Mouse (Mus musculus) hindbrain, embryonic 14.5 days (tissue): ENCODE results near the gene Spata4. TPM values are rescaled to one million over a fixed set of nuclear protein-coding genes. Genes with fewer than 3 reads are reported as not detected.
A peak's percentile ranks its signal among the peaks of the same experiment; 100 is the strongest.
"Not testable (repeated sequence)": the region's sequence is repeated elsewhere in the genome, so short reads cannot be mapped to it uniquely, and the experiment has no call there.

Experiments
- ATAC-seq: fragments of 200-750 bp; cut with Nextera tagmentation; 2 replicates; pipeline ENCODE4 v1.8.0; 2017; ENCODE audit warnings: moderate number of reproducible peaks, mild to moderate bottlenecking, moderate TSS enrichment, moderate library complexity; ENCODE audit not compliant: low FRiP score
- DNase-seq: peaks from one replicate; pipeline ENCODE4 v3.0.0-alpha.2; 2015; ENCODE audit warnings: low spot score
- H3K27ac ChIP-seq: fragments of 300-500 bp; sonication (generic); 2 replicates; pipeline ENCODE4 v1.5.1; 2014; ENCODE audit warnings: mild to moderate bottlenecking, moderate library complexity
- H3K27me3 ChIP-seq: fragments of 300-500 bp; sonication (generic); 2 replicates; pipeline ENCODE4 v1.6.1; 2014; ENCODE audit warnings: mild to moderate bottlenecking, low read length, mixed read lengths; ENCODE audit not compliant: control insufficient read depth, insufficient read depth
- H3K36me3 ChIP-seq: fragments of 300-500 bp; sonication (generic); replicated peaks from 2 replicates; pipeline ENCODE4 v1.6.1; 2014; ENCODE audit not compliant: control insufficient read depth, insufficient read depth
- H3K4me1 ChIP-seq: fragments of 300-500 bp; sonication (generic); replicated peaks from 2 replicates; pipeline ENCODE4 v1.6.1; 2014; ENCODE audit warnings: antibody characterized with exemption, low read length, mixed read lengths; ENCODE audit not compliant: control insufficient read depth, insufficient read depth
- H3K4me2 ChIP-seq: fragments of 300-500 bp; sonication (generic); replicated peaks from 2 replicates; pipeline ENCODE4 v1.6.1; 2014; ENCODE audit warnings: mild to moderate bottlenecking, moderate library complexity
- H3K4me3 ChIP-seq: fragments of 300-500 bp; sonication (generic); replicated peaks from 2 replicates; pipeline ENCODE4 v1.5.1; 2014; ENCODE audit warnings: mild to moderate bottlenecking, low read length
- H3K9ac ChIP-seq: fragments of 300-500 bp; sonication (generic); 2 replicates; pipeline ENCODE4 v1.6.1; 2014
- H3K9me3 ChIP-seq: fragments of 300-500 bp; sonication (generic); 2 replicates; pipeline ENCODE4 v1.6.1; 2016; ENCODE audit warnings: low read length; ENCODE audit not compliant: control insufficient read depth
- WGBS: fragments of 180-500 bp; shearing (Covaris S2); extraction: QIAGEN DNeasy Blood & Tissue Kit; methylation state at CpG from one replicate; pipeline ENCODE4 v1.1.7; 2014; 5-methylcytosine and 5-hydroxymethylcytosine counted together
- polyA plus RNA-seq: library from polyadenylated mRNA; unstranded; fragments of >200 nt; fragmentation: Nextera tagmentation; extraction: Ambion mirVana; gene quantifications from 2 replicates; pipeline ENCODE4 v1.2.1, GENCODE M21; 2014

The Spata4 gene
- polyA plus RNA-seq, 1 experiment from 2014 or later: 0.43 TPM

DNA sequence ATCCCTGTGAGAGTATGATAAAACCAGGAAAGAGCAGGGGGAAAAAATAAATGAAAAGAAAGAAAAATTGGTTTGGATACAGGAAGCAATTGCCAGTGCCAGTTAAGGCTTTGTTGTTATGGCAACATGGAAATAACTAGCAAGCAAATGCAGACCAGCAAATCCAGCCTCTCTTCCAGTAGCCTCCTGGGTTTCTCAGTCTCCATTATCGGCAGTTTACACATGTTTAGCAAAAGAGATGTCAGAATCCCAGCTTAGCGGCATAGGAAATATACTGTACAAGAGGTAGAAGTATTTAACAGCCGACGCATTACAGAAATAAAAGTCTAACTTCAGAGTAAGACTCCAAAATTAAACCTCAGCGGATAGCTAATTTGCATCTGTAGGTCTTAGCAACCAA, 5.9 kb upstream of the Spata4 start:
- H3K4me2 ChIP-seq: no peak overlapping the region
- 74% methylated on average over 5 of the region's 5 CpGs for WGBS
- ATAC-seq: 0 out of 2 replicates have a peak, but pooled peaks have one; percentile 41

DNA sequence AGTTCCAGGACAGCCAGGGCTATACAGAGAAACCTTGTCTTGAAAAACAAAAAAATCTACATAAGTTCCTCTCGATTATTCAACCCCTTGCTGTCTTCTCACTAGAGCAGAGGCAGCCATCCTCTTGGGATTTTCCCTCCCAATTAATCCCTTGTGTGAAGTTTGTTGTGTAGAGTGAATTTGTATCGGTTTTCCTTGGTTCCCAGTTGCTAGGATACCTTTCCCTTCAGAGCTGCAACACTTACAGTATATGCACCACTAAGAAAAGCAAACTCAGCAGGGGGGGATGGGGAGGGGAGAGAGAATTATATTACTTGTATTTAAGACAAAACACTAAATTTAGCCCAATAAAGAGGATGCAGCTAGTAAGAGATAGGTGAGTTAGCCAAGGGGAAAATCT, 4.5 kb upstream of the Spata4 start:
- Histone ChIP-seq H3K4me3 (no peak overlapping the region), H3K9me3 (no peaks in the 10 kb centered on the region), H3K9ac (no peak overlapping the region), H3K36me3 (no peaks in the 10 kb centered on the region), H3K4me2 (no peak overlapping the region), H3K27me3 (no peaks in the 10 kb centered on the region), H3K4me1 (peaks cover 4% of the 10 kb centered on the region; the same call in 1 of the 2 replicates), H3K27ac (no peak overlapping the region)
- DNase-seq (no peak), ATAC-seq (no peak)
- 33% methylated on average over 2 of the region's 2 CpGs for WGBS

More for the DNA sequence above, 5.9 kb upstream of the Spata4 start:
- no peaks in the 10 kb centered on the region for H3K4me1 ChIP-seq
- H3K36me3 ChIP-seq: no peaks in the 10 kb centered on the region
- no peaks in the 10 kb centered on the region for H3K27me3 ChIP-seq
- H3K9ac ChIP-seq: no peak overlapping the region
- H3K27ac ChIP-seq: no peak overlapping the region
- no peaks in the 10 kb centered on the region for H3K9me3 ChIP-seq
- no peak overlapping the region for H3K4me3 ChIP-seq
- DNase-seq: no peak

DNA sequence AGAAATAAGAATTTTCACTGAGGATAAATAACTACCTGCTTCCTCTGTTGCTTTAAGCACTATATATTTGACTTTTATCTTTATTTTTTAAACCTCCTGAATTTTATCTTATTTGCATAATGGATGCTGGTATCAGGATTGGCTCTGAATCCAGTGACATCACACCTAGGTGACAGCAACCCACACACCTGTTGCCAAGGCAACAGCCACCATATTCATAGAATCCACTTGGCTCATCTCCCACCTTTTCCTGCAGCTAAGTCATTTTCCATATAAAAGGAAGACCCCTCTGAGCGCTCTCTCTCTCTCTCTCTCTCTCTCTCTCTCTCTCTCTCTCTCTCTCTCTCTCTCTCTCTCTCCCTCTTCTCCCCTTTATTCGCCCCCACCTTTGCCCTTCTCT, 3.6 kb upstream of the Spata4 start:
- 81% methylated on average over 2 of the region's 2 CpGs for WGBS
- Histone ChIP-seq H3K36me3 (no peaks in the 10 kb centered on the region), H3K9ac (no peak overlapping the region), H3K4me1 (peaks cover 5% of the 10 kb centered on the region; the same call in 1 of the 2 replicates), H3K27me3 (no peaks in the 10 kb centered on the region), H3K4me2 (no peak overlapping the region), H3K27ac (no peak overlapping the region), H3K4me3 (no peak overlapping the region), H3K9me3 (no peaks in the 10 kb centered on the region)
- DNase-seq (no peak), ATAC-seq (no peak)

DNA sequence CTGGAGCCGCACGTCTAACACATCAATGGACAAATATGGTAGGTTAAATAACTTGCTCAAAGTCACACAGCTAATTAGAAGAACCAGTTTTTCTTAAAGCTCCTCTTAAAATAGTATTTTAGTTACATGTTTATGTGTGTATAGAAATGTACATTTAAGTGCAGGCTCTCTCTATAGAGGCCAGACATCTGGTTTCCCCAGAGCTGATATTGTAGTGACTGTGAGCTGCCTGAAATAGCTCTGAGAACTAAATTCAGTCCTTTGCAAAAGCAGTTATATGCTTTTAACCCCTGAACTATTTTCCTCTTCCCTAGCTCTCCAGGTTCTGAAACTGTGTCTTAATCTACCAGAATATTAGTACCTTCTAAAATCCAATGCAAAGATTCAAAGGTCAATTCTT, 3.2 kb upstream of the Spata4 start:
- Histone ChIP-seq H3K4me2 (no peak overlapping the region), H3K4me1 (peaks cover 5% of the 10 kb centered on the region; the same call in 1 of the 2 replicates), H3K27ac (no peak overlapping the region), H3K4me3 (no peak overlapping the region), H3K9me3 (no peaks in the 10 kb centered on the region), H3K27me3 (no peaks in the 10 kb centered on the region), H3K9ac (no peak overlapping the region), H3K36me3 (no peaks in the 10 kb centered on the region)
- no peak for DNase-seq
- WGBS: 96% methylated on average over 2 of the region's 2 CpGs
- no peak for ATAC-seq

DNA sequence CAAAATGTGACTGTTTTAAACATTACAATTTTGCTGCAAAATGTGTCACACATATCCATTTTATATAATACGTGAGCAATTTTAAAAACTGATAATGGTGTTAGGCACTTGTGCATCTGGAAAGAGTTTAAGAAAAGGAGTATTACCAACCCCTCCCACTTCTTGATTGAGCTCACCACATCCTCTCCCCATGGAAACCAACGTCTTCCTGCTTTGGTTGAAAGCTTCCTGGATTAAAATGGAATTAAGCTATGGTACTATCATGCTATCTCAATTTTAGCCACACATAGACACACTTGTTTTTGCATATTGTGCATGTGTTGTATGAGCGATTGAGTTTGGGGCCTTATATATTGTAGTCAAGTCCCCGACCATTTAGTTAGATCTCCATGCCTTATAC, 2.9 kb downstream of the Spata4 start:
- Histone ChIP-seq H3K4me1 (peaks cover 5% of the 10 kb centered on the region; the same call in 1 of the 2 replicates), H3K36me3 (no peaks in the 10 kb centered on the region), H3K4me2 (no peak overlapping the region), H3K27me3 (no peaks in the 10 kb centered on the region), H3K27ac (no peak overlapping the region), H3K4me3 (no peak overlapping the region), H3K9me3 (no peaks in the 10 kb centered on the region), H3K9ac (no peak overlapping the region)
- DNase-seq (no peak), ATAC-seq (no peak)
- 82% methylated on average over 4 of the region's 4 CpGs for WGBS

DNA sequence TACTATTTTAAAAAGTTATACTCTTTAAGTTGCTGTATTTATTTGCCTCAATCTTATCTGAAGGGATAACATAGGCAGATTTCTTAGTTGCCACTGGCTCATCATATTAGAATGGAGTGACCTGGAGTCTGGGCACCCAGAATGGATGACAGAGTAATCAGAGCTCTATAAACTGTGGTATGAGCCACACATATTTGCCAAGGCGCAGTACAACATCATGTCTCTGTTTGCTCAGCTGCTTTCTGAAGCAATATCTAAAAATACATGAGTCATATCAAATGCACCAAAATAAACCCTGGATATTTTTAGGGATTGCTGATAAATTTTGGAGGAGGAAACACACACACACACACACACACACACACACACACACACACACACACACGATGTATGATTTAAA, 8.8 kb downstream of the Spata4 start:
- DNase-seq: no peak
- no peak overlapping the region for H3K4me3 ChIP-seq
- no peak overlapping the region for H3K9ac ChIP-seq
- ATAC-seq: no peak
- H3K27ac ChIP-seq: no peak overlapping the region
- WGBS: 93% methylated on average over 2 of the region's 2 CpGs
- H3K36me3 ChIP-seq: no peaks in the 10 kb centered on the region
- H3K4me1 ChIP-seq: no peaks in the 10 kb centered on the region
- no peaks in the 10 kb centered on the region for H3K9me3 ChIP-seq
- H3K27me3 ChIP-seq: no peaks in the 10 kb centered on the region
- H3K4me2 ChIP-seq: no peak overlapping the region

DNA sequence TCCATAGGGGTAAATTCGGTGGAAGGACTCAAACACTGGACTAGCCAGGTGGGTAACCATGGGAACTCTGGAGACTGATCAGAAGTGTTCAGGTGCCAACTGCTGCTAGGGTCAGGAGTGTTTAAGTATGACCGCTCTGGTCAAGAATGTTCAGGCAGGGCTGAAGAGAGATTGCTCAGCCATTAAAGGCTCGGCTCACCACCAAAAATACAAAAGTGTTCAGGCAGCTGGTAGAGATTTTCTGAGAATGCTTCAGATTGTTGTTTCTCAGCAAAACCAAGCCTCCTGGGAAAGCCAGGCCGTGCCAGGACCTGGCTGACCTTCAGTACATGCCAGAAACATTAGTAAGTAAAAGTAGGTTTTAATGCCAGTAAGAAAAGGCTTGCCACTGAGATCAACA, 9.7 kb downstream of the Spata4 start:
- Histone ChIP-seq H3K4me1 (no peaks in the 10 kb centered on the region), H3K36me3 (no peaks in the 10 kb centered on the region), H3K4me3 (no peak overlapping the region), H3K27ac (no peak overlapping the region), H3K4me2 (no peak overlapping the region), H3K27me3 (no peaks in the 10 kb centered on the region), H3K9ac (no peak overlapping the region), H3K9me3 (no peaks in the 10 kb centered on the region)
- DNase-seq (peak; percentile 21), ATAC-seq (no peak)
- 82% methylated on average over 4 of the region's 4 CpGs for WGBS

DNA sequence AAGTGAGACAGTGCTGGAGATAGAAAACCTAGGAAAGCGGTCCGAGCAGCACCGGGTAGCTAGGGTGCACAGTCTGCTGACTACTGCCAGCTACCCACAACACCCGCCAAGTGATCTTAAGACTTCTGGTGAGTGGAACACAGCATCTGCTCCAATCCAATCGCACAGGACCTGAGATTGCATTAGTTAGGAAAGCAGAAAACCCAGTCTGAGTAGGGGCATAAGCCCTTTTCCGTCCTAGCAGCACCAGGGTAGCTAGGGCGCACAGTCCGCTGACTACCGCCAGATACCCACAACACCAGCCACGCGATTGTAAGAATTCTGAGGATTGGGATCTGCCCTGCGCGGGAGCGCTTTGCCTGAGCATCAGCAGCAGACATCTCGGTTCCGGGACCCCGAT, 16.1 kb downstream of the Spata4 start:
- H3K27ac ChIP-seq, H3K9ac ChIP-seq, ATAC-seq, H3K27me3 ChIP-seq, H3K4me2 ChIP-seq, H3K4me3 ChIP-seq, H3K36me3 ChIP-seq, H3K9me3 ChIP-seq, H3K4me1 ChIP-seq, DNase-seq: not testable (repeated sequence)
- WGBS: 91% methylated on average over 17 of the region's 17 CpGs

DNA sequence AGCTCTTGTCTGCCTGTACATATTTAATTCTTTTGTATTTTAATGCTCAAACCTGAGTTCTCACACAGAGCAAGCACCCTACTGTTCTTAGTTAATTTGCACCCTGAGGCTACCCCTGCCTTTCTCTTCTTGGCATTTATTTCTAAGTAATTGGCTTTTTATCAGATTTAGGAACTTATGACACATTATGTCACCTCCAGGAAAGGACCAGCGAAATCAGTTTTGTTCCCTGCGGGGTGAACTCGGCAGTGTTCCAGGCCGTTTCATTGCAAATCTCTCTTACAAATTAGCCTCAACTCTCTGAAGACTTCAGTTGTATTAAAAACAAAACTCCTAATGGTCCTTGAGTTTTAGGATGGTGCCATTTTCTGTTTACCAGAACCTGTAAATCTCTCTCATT, 38.1 kb downstream of the Spata4 start:
- WGBS: 55% methylated on average over 4 of the region's 4 CpGs
- Histone ChIP-seq H3K9ac (no peak overlapping the region), H3K4me2 (no peak overlapping the region), H3K36me3 (no peaks in the 10 kb centered on the region), H3K9me3 (no peaks in the 10 kb centered on the region), H3K4me3 (no peak overlapping the region), H3K27me3 (no peaks in the 10 kb centered on the region), H3K27ac (no peak overlapping the region), H3K4me1 (no peaks in the 10 kb centered on the region)
- DNase-seq: peak; percentile 40
- ATAC-seq: no peak; the same call in 1 of the 2 replicates
